Mouse (Mus musculus): ENCODE results near the gene Trpv2. TPM values are rescaled to one million over a fixed set of nuclear protein-coding genes. Genes with fewer than 3 reads are reported as not detected.

The Trpv2 gene
- total RNA-seq, 2 experiments from 2014 or later = 12.8 to 14.0 TPM

GRCm38 (mm10) chr11:62551226-62552119, 22.8 kb upstream of the Trpv2 start:
- Histone ChIP-seq H3K4me3 (peak overlapping the region; percentile 72), H3K27ac (peak overlapping the region; percentile 99)
- peak in 1 of 2 experiments; percentile 82 for DNase-seq (ENCODE audit: low spot score in 2 of 2)
- TF ChIP-seq CTCF (conservative IDR thresholded peaks at IDR 0.05) = no peak

GRCm38 (mm10) chr11:62553186-62553585, 21.1 kb upstream of the Trpv2 start:
- peak overlapping the region; percentile 66 for H3K4me3 ChIP-seq
- no peak overlapping the region for H3K27ac ChIP-seq
- no peak for DNase-seq (ENCODE audit: low spot score in 2 of 2)
- TF ChIP-seq CTCF (conservative IDR thresholded peaks at IDR 0.05) = no peak

GRCm38 (mm10) chr11:62553633-62554032, 20.7 kb upstream of the Trpv2 start:
- DNase-seq (ENCODE audit: low spot score in 2 of 2) = no peak
- Histone ChIP-seq H3K27ac (no peak overlapping the region), H3K4me3 (peak overlapping the region; percentile 66)
- TF ChIP-seq CTCF (conservative IDR thresholded peaks at IDR 0.05) = no peak

GRCm38 (mm10) chr11:62554163-62554855, 20.0 kb upstream of the Trpv2 start:
- no peak for TF ChIP-seq CTCF (conservative IDR thresholded peaks at IDR 0.05)
- no peak for DNase-seq (ENCODE audit: low spot score in 2 of 2)
- H3K4me3 ChIP-seq = peak overlapping the region; percentile 66
- H3K27ac ChIP-seq = no peak overlapping the region

- no peak overlapping the region for H3K27ac ChIP-seq
- H3K4me3 ChIP-seq = peak overlapping the region; percentile 66; the same call in 1 of the 2 replicates
- DNase-seq (ENCODE audit: low spot score in 2 of 2) = no peak
- no peak for TF ChIP-seq CTCF (conservative IDR thresholded peaks at IDR 0.05)
Observed at GRCm38 (mm10) chr11:62554934-62555517, 19.3 kb upstream of the Trpv2 start.

- no peak for DNase-seq (ENCODE audit: low spot score in 2 of 2)
- no peak for TF ChIP-seq CTCF (conservative IDR thresholded peaks at IDR 0.05)
- Histone ChIP-seq H3K27ac (no peak overlapping the region), H3K4me3 (no peak overlapping the region)
Observed at GRCm38 (mm10) chr11:62555896-62556412, 18.3 kb upstream of the Trpv2 start.

- Histone ChIP-seq H3K27ac (no peak overlapping the region), H3K4me3 (no peak overlapping the region)
- DNase-seq (ENCODE audit: low spot score in 2 of 2) = no peak
- TF ChIP-seq CTCF (conservative IDR thresholded peaks at IDR 0.05) = no peak
Observed at GRCm38 (mm10) chr11:62557205-62557604, 17.1 kb upstream of the Trpv2 start.

GRCm38 (mm10) chr11:62558152-62558551, 16.1 kb upstream of the Trpv2 start:
- Histone ChIP-seq H3K4me3 (no peak overlapping the region), H3K27ac (no peak overlapping the region)
- TF ChIP-seq CTCF (conservative IDR thresholded peaks at IDR 0.05) = no peak
- DNase-seq (ENCODE audit: low spot score in 2 of 2) = no peak

- Histone ChIP-seq H3K4me3 (no peak overlapping the region), H3K27ac (no peak overlapping the region)
- TF ChIP-seq CTCF (conservative IDR thresholded peaks at IDR 0.05) = no peak
- no peak for DNase-seq (ENCODE audit: low spot score in 2 of 2)
Observed at GRCm38 (mm10) chr11:62558961-62559646, 15.2 kb upstream of the Trpv2 start.

GRCm38 (mm10) chr11:62560463-62561016, 13.7 kb upstream of the Trpv2 start:
- TF ChIP-seq CTCF (conservative IDR thresholded peaks at IDR 0.05) = no peak
- Histone ChIP-seq H3K4me3 (peak overlapping the region; percentile 47), H3K27ac (no peak overlapping the region)
- no peak for DNase-seq (ENCODE audit: low spot score in 2 of 2)

- Histone ChIP-seq H3K4me3 (no peak overlapping the region), H3K27ac (no peak overlapping the region)
- DNase-seq (ENCODE audit: low spot score in 2 of 2) = no peak
- no peak for TF ChIP-seq CTCF (conservative IDR thresholded peaks at IDR 0.05)
Observed at GRCm38 (mm10) chr11:62563590-62563989, 10.7 kb upstream of the Trpv2 start.

GRCm38 (mm10) chr11:62565747-62566146, 8.5 kb upstream of the Trpv2 start:
- Histone ChIP-seq H3K4me3 (no peak overlapping the region), H3K27ac (no peak overlapping the region)
- no peak for DNase-seq (ENCODE audit: low spot score in 2 of 2)
- no peak for TF ChIP-seq CTCF (conservative IDR thresholded peaks at IDR 0.05)

All from layer of hippocampus, adult 2 months (tissue).